Mouse (Mus musculus): ENCODE data around the gene Pllp. TPM values are rescaled to one million over a fixed set of nuclear protein-coding genes. Genes with fewer than 3 reads are reported as not detected.

Pllp gene
- polyA plus RNA-seq, 1 experiment from 2014 or later = not detected

DNA sequence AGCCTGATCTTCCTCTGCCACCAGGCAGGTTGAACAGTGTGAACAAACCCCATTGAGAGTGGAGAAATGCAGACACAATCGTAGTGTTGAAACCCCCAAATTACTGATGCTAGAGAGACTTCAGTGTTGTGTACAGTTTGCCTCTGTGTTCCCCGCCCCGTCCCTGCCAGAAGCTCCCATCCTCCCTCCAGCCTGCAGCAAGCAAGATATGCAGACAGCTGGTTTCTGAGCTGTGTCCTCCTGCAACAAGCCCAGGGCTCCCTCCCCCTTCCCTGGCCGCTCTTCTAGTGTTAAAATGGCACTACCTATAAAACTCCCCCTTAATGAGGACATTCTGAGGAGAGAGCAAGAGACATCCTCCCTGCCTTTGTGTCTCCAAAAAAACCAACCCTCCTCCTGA, 33.2 kb upstream of the Pllp start:
- peaks cover 11% of the 10 kb centered on the region; the same call in 1 of the 2 replicates for H3K4me1 ChIP-seq (replicated peaks)
- no peak for ATAC-seq (ENCODE audit: insufficient number of reproducible peaks, low FRiP score)
- H3K9me3 ChIP-seq (replicated peaks) = no peaks in the 10 kb centered on the region
- no peak overlapping the region for H3K9ac ChIP-seq
- no peak overlapping the region for H3K4me2 ChIP-seq
- H3K4me3 ChIP-seq = no peak overlapping the region
- H3K27me3 ChIP-seq (replicated peaks) = no peaks in the 10 kb centered on the region
- no peak overlapping the region for H3K27ac ChIP-seq (ENCODE audit: poor library complexity, severe bottlenecking)
- H3K36me3 ChIP-seq = no peaks in the 10 kb centered on the region
- 52% methylated on average over 4 of the region's 4 CpGs for WGBS

DNA sequence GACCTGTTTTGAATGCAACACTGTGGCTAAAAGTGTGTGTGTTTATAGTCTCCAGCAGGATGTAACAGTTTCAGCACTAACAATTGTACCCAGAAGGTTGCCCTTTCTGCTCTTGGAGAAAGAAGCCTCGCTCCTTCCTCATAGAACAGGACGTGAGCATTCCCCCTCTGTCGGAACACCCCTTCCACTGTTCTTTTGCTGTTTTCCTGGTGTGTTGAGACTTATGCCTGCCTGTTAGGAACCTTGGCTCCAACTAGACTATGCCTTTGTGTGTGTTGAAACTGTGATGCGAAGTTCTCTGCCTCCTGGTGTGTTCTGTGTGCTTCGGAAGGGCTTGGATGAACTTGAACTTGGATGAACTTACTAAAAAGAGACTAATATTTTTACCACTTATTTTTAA, 29.9 kb upstream of the Pllp start:
- Histone ChIP-seq H3K4me3 (no peak overlapping the region), H3K27me3 (replicated peaks) (no peaks in the 10 kb centered on the region), H3K9ac (no peak overlapping the region), H3K9me3 (replicated peaks) (no peaks in the 10 kb centered on the region), H3K4me2 (no peak overlapping the region), H3K4me1 (replicated peaks) (peaks cover 5% of the 10 kb centered on the region; the same call in 1 of the 2 replicates), H3K36me3 (no peaks in the 10 kb centered on the region), H3K27ac (ENCODE audit: poor library complexity, severe bottlenecking) (no peak overlapping the region)
- WGBS = 82% methylated on average over 5 of the region's 5 CpGs
- no peak for ATAC-seq (ENCODE audit: insufficient number of reproducible peaks, low FRiP score)

DNA sequence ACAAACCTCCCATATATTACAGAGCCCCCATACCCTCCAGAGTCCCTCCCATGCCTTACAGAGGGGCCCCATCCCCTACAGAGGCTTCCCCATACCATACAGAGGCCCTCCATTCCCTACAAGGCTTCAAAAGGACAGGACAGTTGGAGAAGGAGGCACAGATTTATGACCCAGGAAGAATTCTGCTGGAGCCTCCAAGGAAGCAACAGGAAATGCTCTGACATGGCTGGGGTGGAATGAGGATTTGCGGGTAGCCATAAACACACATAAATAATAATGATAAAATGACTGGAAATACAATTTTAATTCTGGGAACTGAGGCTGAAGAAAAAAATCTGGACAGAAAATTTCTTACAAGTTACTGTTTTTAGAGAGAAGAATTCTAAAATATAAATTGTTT, 20.8 kb upstream of the Pllp start:
- Histone ChIP-seq H3K4me2 (no peak overlapping the region), H3K9ac (no peak overlapping the region), H3K4me3 (no peak overlapping the region), H3K36me3 (no peaks in the 10 kb centered on the region), H3K9me3 (replicated peaks) (no peaks in the 10 kb centered on the region), H3K27ac (ENCODE audit: poor library complexity, severe bottlenecking) (no peak overlapping the region), H3K27me3 (replicated peaks) (peaks cover 3% of the 10 kb centered on the region; the same call in 1 of the 2 replicates), H3K4me1 (replicated peaks) (no peaks in the 10 kb centered on the region)
- no peak for ATAC-seq (ENCODE audit: insufficient number of reproducible peaks, low FRiP score)
- 79% methylated on average over 1 of the region's 1 CpGs for WGBS

DNA sequence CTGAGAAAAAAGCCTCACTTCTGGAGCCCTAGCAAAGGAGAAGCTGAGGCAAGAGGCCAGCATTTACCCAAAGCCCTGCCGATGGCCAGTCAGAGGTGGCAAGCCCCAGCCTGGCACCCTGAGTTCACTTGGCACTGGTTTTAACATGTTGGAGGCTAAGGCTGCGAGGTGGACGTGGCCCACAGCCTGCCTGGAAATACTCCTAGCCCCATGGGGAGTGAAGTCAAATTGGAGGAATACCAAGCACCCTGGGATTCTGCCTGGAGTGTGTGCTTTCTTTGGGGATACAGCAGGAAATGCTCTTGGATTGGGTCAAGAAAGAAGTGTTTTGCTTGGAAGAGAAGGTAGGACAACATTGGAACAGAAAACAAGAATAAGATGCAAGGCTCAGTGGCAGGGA, 19.8 kb upstream of the Pllp start:
- WGBS = 87% methylated on average over 3 of the region's 3 CpGs
- no peaks in the 10 kb centered on the region for H3K4me1 ChIP-seq (replicated peaks)
- H3K27ac ChIP-seq (ENCODE audit: poor library complexity, severe bottlenecking) = no peak overlapping the region
- H3K4me2 ChIP-seq = no peak overlapping the region
- H3K36me3 ChIP-seq = no peaks in the 10 kb centered on the region
- no peaks in the 10 kb centered on the region for H3K9me3 ChIP-seq (replicated peaks)
- H3K9ac ChIP-seq = no peak overlapping the region
- H3K4me3 ChIP-seq = no peak overlapping the region
- H3K27me3 ChIP-seq (replicated peaks) = peaks cover 3% of the 10 kb centered on the region; the same call in 1 of the 2 replicates
- ATAC-seq (ENCODE audit: insufficient number of reproducible peaks, low FRiP score) = no peak

DNA sequence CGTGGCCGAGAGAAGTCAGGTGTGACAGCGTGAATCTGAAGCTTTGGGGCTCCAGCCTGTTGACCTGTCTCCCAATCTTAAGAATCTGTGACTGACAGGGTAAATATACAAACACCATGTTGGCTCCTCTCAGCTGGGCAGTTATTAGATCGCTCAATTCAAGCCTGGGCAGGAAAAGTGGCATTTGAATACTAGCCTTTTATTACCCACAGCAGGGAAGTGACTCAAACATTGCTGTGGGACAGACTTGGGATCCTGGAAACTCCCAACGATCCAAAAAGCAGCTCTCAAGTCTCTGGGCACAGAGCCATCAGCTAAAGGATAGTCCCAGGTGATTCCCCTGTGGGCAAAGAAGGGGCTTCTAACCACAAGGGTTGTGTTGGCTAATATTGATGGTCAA, 18.5 kb upstream of the Pllp start:
- Histone ChIP-seq H3K9ac (no peak overlapping the region), H3K4me1 (replicated peaks) (no peaks in the 10 kb centered on the region), H3K27me3 (replicated peaks) (peaks cover 3% of the 10 kb centered on the region; the same call in 1 of the 2 replicates), H3K4me2 (no peak overlapping the region), H3K27ac (ENCODE audit: poor library complexity, severe bottlenecking) (no peak overlapping the region), H3K9me3 (replicated peaks) (no peaks in the 10 kb centered on the region), H3K36me3 (no peaks in the 10 kb centered on the region), H3K4me3 (no peak overlapping the region)
- WGBS = 56% methylated on average over 5 of the region's 5 CpGs
- ATAC-seq (ENCODE audit: insufficient number of reproducible peaks, low FRiP score) = no peak

DNA sequence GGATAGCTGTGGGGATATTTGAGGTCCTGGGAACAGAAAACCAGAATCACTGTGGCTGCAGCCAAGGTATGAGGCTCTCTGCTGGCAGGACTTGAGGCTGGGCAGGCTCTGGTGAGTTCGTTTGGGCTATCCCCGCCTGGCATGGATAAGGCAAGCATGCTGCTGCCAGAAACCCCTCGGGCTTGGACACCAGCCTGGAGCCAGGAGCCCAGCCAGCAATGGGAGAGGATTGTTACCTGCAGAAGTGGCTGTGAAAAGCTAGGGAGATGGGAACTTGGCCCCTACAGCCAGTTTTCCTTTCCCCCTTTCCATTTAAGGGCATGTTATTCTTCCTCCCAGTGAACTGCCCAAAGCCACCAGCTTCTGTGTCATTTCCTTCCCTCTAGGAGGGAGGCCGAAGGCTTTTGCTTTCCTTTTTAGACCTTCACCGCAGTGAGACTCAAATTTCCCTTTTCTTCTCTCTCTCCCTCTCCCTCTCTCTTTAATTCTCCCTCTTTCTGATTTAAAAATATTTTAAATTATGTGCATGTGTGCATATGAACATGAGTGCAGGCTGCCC, 15.2 kb upstream of the Pllp start:
- Histone ChIP-seq H3K27ac (ENCODE audit: poor library complexity, severe bottlenecking) (no peak overlapping the region), H3K4me2 (no peak overlapping the region), H3K4me3 (no peak overlapping the region), H3K27me3 (replicated peaks) (peaks cover 3% of the 10 kb centered on the region; the same call in 1 of the 2 replicates), H3K9me3 (replicated peaks) (no peaks in the 10 kb centered on the region), H3K4me1 (replicated peaks) (peaks cover 12% of the 10 kb centered on the region), H3K36me3 (no peaks in the 10 kb centered on the region), H3K9ac (no peak overlapping the region)
- WGBS = 46% methylated on average over 5 of the region's 5 CpGs
- no peak for ATAC-seq (ENCODE audit: insufficient number of reproducible peaks, low FRiP score)

DNA sequence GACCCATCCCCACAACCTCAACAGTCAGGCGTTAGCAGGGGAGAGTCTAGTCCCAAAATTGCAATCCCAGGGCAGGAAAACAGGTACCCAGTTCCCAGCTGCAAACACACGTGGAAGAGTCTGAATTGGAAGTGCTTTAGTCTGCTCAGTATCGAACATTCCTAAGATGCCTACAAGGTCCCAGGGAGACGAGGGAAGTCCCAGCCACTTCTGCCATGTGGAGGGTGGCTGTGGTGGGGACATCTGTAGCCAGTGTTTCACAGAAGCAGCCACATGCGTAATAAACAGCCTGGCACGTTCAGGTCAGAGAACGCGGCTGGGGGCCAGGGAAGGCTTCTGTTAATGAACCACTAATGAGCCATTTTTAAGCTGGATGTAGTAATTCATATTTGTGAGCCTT, 14.3 kb upstream of the Pllp start:
- 63% methylated on average over 8 of the region's 8 CpGs for WGBS
- Histone ChIP-seq H3K4me2 (no peak overlapping the region), H3K4me3 (no peak overlapping the region), H3K9me3 (replicated peaks) (no peaks in the 10 kb centered on the region), H3K27ac (ENCODE audit: poor library complexity, severe bottlenecking) (no peak overlapping the region), H3K36me3 (no peaks in the 10 kb centered on the region), H3K27me3 (replicated peaks) (peaks cover 3% of the 10 kb centered on the region; the same call in 1 of the 2 replicates), H3K4me1 (replicated peaks) (peaks cover 21% of the 10 kb centered on the region), H3K9ac (no peak overlapping the region)
- no peak for ATAC-seq (ENCODE audit: insufficient number of reproducible peaks, low FRiP score)

DNA sequence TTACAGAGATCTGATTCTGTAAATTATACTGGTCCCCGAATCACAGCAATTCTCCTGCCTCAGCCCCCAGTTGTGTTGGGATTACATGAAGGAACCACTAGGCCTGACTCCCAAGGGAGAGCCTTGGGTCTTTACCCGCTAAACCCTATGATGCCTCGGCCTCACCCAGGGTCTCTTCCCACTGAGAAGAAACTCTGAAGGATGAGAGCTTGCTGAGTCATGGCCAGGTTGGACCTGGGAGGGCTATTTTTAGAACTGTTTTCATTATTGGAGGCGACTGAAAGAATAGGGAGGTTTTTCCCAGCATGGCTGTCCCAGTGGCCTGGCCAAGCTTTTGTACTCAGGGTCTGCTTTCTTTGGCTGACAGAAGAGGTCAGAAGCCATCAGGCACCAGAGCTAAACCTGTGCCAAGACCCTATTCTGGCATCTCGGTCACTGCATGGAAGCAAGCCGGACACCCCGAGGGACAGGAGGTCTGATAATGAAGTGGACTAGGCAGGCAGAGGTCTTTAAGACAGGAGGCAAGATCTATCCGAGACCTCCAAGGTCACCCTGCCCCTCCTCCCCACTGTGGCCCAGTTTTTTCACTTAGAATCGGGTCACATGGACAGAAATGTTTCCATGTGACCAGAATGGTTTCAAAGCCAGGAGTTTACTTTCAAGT, 10.8 kb upstream of the Pllp start:
- no peak for ATAC-seq (ENCODE audit: insufficient number of reproducible peaks, low FRiP score)
- peaks cover 28% of the 10 kb centered on the region for H3K4me1 ChIP-seq (replicated peaks)

DNA sequence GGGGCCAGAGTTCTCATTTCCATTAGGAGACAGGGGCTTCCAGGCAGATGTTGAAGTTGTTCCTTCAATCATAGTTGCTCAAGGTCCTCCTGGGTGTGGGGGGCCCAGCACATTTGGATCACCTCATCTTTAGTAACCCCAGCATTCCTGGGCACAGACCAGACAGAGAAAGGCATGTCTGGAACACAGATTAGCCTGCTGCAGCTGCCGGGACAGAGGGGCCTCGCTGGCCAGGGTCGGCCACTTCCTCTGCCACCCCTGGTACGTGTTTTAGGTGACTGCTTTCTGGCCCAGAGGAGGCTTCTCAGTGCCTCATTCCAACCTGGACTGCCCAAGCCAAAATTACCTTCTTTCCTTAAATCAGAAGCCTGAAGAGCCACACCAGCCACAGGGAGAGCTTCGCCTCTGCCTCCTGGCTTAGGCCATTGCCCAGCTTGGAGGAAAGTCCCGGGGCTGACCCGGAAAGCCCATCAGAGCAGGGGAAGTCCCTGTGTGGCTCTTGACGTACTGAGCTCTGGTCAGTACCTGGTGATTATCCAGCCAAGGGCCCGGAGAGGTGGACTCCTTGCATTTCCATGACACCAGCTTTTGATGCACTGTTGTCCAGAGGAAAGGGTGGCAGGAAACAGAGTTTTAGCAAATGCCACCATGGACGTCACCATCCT, 9.6 kb upstream of the Pllp start:
- 61% methylated on average over 10 of the region's 10 CpGs for WGBS
- H3K36me3 ChIP-seq = no peaks in the 10 kb centered on the region
- ATAC-seq (ENCODE audit: insufficient number of reproducible peaks, low FRiP score) = no peak

More for the DNA sequence above, 10.8 kb upstream of the Pllp start:
- Histone ChIP-seq H3K36me3 (no peaks in the 10 kb centered on the region), H3K27me3 (replicated peaks) (no peaks in the 10 kb centered on the region), H3K9me3 (replicated peaks) (no peaks in the 10 kb centered on the region), H3K27ac (ENCODE audit: poor library complexity, severe bottlenecking) (no peak overlapping the region), H3K9ac (no peak overlapping the region), H3K4me2 (no peak overlapping the region), H3K4me3 (no peak overlapping the region)
- WGBS = 54% methylated on average over 9 of the region's 9 CpGs

DNA sequence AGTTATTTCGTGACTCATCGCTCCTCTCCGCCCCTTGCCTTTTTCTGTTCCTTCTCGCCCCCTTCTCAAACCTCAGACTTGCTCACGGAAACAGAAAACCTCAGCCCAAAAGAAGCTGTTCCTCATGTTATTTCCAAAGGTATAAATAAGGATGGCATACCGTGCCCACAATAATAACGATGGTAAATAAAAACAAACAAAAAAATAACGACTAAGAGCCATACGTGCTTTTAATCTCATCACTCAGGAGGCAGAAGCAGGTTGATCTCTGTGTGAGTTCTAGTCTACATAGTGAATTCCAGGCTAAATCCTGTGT, 8.5 kb upstream of the Pllp start:
- H3K4me2 ChIP-seq = peak overlapping the region; percentile 87
- ATAC-seq (ENCODE audit: insufficient number of reproducible peaks, low FRiP score) = no peak
- no peaks in the 10 kb centered on the region for H3K36me3 ChIP-seq
- peak overlapping the region; percentile 62 for H3K9ac ChIP-seq
- H3K4me3 ChIP-seq = peak overlapping the region; percentile 55
- 19% methylated on average over 9 of the region's 9 CpGs for WGBS
- peaks cover 3% of the 10 kb centered on the region; the same call in 1 of the 2 replicates for H3K27me3 ChIP-seq (replicated peaks)
- no peaks in the 10 kb centered on the region for H3K9me3 ChIP-seq (replicated peaks)
- no peak overlapping the region for H3K27ac ChIP-seq (ENCODE audit: poor library complexity, severe bottlenecking)
- H3K4me1 ChIP-seq (replicated peaks) = peaks cover 28% of the 10 kb centered on the region

More for the DNA sequence above, 9.6 kb upstream of the Pllp start:
- Histone ChIP-seq H3K4me1 (replicated peaks) (peaks cover 28% of the 10 kb centered on the region), H3K4me3 (no peak overlapping the region), H3K27ac (ENCODE audit: poor library complexity, severe bottlenecking) (no peak overlapping the region), H3K9me3 (replicated peaks) (no peaks in the 10 kb centered on the region), H3K9ac (no peak overlapping the region), H3K4me2 (no peak overlapping the region), H3K27me3 (replicated peaks) (no peaks in the 10 kb centered on the region)

DNA sequence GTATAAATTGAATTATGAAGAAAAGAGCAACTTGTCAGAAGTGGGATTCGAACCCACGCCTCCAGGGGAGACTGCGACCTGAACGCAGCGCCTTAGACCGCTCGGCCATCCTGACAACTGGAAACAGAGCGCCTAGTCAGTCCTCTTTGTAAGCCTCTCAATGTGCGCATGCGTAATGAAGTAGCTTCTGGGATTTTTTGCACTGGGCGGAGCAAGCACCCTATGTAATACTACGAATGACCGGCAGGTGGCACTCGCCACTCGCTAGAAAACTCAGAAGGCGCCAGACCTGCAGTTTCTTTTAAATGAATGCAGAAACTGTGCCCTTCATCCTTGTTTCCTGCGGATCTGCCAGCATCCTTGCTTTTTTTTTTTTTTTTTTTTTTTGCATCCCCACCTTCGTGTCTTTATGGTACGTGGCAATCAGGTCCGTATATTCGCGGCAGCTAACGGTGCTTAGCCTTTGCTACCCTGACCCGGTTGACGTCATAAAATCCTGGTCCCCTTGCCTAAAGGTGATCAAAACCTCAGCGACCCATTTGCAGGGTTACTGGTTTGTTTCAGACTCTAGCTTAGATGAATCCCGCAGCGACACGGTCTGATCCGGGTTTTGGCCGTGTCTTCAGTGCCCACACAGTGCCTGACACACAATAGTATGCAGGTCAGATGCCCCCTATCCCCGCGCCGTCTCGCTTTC, 8.0 kb upstream of the Pllp start:
- peak overlapping the region; percentile 55 for H3K4me3 ChIP-seq
- H3K4me2 ChIP-seq = peak overlapping the region; percentile 87
- peak; percentile 90 for ATAC-seq (ENCODE audit: insufficient number of reproducible peaks, low FRiP score)
- peaks cover 28% of the 10 kb centered on the region for H3K4me1 ChIP-seq (replicated peaks)
- H3K27me3 ChIP-seq (replicated peaks) = peaks cover 8% of the 10 kb centered on the region; the same call in 1 of the 2 replicates
- no peaks in the 10 kb centered on the region for H3K9me3 ChIP-seq (replicated peaks)
- WGBS = under 1% methylated on average over 35 of the region's 35 CpGs
- peak overlapping the region; percentile 62 for H3K9ac ChIP-seq
- H3K27ac ChIP-seq (ENCODE audit: poor library complexity, severe bottlenecking) = no peak overlapping the region
- H3K36me3 ChIP-seq = no peaks in the 10 kb centered on the region
